Mouse (Mus musculus): ENCODE measurements around the gene Hsd17b11. TPM values are rescaled to one million over a fixed set of nuclear protein-coding genes. Genes with fewer than 3 reads are reported as not detected.
A peak's percentile ranks its signal among the peaks of the same experiment; 100 is the strongest.
"Not testable (repeated sequence)": the region's sequence is repeated elsewhere in the genome, so short reads cannot be mapped to it uniquely, and the experiment has no call there.

Hsd17b11 gene
- polyA plus RNA-seq, 1 experiment from 2014 or later: 8.0 TPM

DNA sequence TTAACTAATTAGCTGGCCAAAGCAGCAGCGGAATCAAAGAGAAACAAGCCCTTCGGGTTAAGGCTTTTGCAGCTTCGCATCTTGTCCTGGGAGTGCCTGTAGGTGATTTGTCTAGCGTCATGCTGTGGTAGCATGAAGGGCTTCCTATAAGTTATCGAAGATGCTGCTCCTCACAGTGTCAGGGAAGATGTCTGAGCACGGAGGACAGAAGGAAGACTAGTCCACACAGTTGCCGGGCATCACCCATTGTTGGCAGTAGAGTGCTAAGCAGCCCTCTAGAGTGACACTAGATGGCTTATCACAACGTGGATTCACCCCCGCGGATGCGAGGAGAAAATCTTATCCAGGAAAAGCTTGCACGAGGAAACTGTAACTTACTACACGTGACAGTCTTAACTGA lies 48.9 kb downstream of the Hsd17b11 start:
- H3K4me1 ChIP-seq: 0 out of 2 replicates have a peak, but pooled peaks cover 5% of the 10 kb centered on the region
- no peak overlapping the region for H3K9ac ChIP-seq
- 0 out of 2 replicates have a peak overlapping the region, but pooled peaks have one; percentile 10 for H3K4me3 ChIP-seq (replicated peaks)
- peak overlapping the region; percentile 43 for H3K4me2 ChIP-seq
- no peaks in the 10 kb centered on the region for H3K9me3 ChIP-seq (replicated peaks)
- no peak overlapping the region for H3K27ac ChIP-seq
- H3K27me3 ChIP-seq: no peaks in the 10 kb centered on the region
- no peak for ATAC-seq (replicated peaks; ENCODE audit: low FRiP score)
- WGBS: 62% methylated on average over 13 of the region's 13 CpGs
- H3K36me3 ChIP-seq: no peaks in the 10 kb centered on the region

DNA sequence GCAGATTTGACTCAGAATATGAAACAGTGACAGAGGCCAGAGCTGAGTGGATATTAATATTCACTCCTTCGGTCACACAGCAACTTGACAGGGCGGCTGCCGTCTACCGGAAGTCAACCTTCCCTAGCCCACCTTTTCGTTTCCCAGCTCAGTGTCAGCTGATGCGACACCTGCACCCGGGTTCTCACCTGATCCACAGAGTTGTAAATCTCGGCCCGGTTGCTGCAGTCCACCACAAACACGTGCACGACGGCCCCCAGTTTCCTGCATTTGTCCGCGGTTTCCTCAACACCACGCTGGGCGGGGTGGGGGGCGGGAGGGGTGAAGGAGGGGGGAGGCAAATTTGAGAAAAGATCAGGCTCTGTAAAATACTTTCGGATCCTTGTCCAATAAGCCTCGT lies 49.3 kb downstream of the Hsd17b11 start:
- 0 out of 2 replicates have a peak overlapping the region, but pooled peaks have one; percentile 10 for H3K4me3 ChIP-seq (replicated peaks)
- peak overlapping the region; percentile 43 for H3K4me2 ChIP-seq
- 0 out of 2 replicates have a peak, but pooled peaks cover 5% of the 10 kb centered on the region for H3K4me1 ChIP-seq
- 52% methylated on average over 19 of the region's 19 CpGs for WGBS
- ATAC-seq (replicated peaks; ENCODE audit: low FRiP score): no peak
- H3K27ac ChIP-seq: no peak overlapping the region
- no peaks in the 10 kb centered on the region for H3K9me3 ChIP-seq (replicated peaks)
- no peak overlapping the region for H3K9ac ChIP-seq
- no peaks in the 10 kb centered on the region for H3K36me3 ChIP-seq
- H3K27me3 ChIP-seq: no peaks in the 10 kb centered on the region

DNA sequence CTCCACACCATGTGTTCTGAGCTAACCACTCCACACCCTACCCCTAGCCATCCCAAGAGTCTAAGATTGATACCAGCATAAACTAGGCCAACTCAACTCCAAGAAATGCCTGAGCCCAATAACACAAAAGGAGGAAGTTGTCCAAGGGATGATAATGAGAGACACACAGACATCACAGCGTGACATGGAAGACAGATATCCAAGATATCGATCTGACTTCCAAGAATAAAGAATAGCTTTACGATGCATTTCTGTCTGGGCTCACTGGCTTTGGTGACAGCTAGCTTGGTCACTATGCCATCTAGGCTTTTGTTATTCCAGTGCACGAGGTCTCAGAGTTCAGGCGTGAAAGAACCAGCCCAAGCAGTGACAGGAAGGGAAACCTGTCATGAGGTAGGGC lies 50.7 kb downstream of the Hsd17b11 start:
- Histone ChIP-seq H3K27me3 (no peaks in the 10 kb centered on the region), H3K4me2 (no peak overlapping the region), H3K4me3 (replicated peaks) (no peak overlapping the region), H3K4me1 (0 out of 2 replicates have a peak, but pooled peaks cover 5% of the 10 kb centered on the region), H3K36me3 (no peaks in the 10 kb centered on the region), H3K27ac (no peak overlapping the region), H3K9me3 (replicated peaks) (no peaks in the 10 kb centered on the region), H3K9ac (no peak overlapping the region)
- no peak for ATAC-seq (replicated peaks; ENCODE audit: low FRiP score)
- 57% methylated on average over 5 of the region's 5 CpGs for WGBS

DNA sequence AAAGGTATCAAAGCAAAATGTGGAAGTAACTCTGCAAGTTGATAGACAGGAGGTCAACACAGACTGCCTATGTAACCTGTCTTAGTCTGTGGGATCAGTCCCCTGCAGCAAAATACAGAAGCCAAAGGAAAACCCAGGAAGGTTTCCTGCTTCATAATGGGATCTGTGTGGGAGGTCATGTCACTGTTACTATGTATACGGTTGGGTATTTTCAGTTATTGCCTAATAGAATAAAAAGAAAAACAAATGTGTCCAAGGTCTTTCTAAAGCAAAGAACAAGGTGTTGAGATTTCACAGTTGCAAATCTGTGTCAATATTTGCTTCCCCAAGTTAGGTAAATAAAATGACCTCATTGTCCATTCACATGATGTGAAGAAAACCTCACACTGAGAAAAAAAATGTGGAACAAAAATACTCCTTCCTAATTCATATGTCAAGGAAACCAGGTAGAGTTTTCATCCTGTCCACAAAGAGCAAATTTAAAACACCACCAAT lies 58.7 kb downstream of the Hsd17b11 start:
- no peak for ATAC-seq (replicated peaks; ENCODE audit: low FRiP score)
- H3K4me2 ChIP-seq: no peak overlapping the region
- no peak overlapping the region for H3K27ac ChIP-seq
- no peaks in the 10 kb centered on the region for H3K4me1 ChIP-seq
- no peaks in the 10 kb centered on the region for H3K27me3 ChIP-seq
- no peaks in the 10 kb centered on the region for H3K9me3 ChIP-seq (replicated peaks)
- H3K4me3 ChIP-seq (replicated peaks): no peak overlapping the region
- no peaks in the 10 kb centered on the region for H3K36me3 ChIP-seq
- WGBS: 47% methylated on average over 1 of the region's 1 CpGs
- no peak overlapping the region for H3K9ac ChIP-seq

DNA sequence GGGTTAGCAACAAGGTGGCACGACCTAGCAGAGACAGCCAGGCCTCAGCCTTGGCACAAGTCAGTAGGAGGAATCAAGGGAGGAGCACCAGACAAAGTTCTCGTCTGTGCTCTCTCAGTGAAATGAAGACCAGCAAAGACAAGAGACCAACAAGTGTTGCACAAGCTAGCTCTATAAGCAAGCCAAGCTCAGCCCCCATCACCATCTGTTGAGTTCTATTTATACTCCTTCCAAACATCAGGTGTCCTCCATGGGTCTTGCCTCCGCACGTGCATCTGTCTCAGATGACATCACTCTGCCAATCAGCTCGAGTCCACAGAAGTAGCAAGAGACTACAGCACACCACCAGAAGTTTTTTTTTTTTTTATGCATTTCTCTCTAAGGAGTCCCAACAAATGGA lies 67.1 kb downstream of the Hsd17b11 start:
- H3K9ac ChIP-seq: no peak overlapping the region
- H3K4me1 ChIP-seq: no peaks in the 10 kb centered on the region
- H3K4me2 ChIP-seq: no peak overlapping the region
- no peaks in the 10 kb centered on the region for H3K9me3 ChIP-seq (replicated peaks)
- WGBS: 75% methylated on average over 5 of the region's 5 CpGs
- no peaks in the 10 kb centered on the region for H3K27me3 ChIP-seq
- H3K4me3 ChIP-seq (replicated peaks): no peak overlapping the region
- ATAC-seq (replicated peaks; ENCODE audit: low FRiP score): no peak
- H3K36me3 ChIP-seq: no peaks in the 10 kb centered on the region
- H3K27ac ChIP-seq: no peak overlapping the region

DNA sequence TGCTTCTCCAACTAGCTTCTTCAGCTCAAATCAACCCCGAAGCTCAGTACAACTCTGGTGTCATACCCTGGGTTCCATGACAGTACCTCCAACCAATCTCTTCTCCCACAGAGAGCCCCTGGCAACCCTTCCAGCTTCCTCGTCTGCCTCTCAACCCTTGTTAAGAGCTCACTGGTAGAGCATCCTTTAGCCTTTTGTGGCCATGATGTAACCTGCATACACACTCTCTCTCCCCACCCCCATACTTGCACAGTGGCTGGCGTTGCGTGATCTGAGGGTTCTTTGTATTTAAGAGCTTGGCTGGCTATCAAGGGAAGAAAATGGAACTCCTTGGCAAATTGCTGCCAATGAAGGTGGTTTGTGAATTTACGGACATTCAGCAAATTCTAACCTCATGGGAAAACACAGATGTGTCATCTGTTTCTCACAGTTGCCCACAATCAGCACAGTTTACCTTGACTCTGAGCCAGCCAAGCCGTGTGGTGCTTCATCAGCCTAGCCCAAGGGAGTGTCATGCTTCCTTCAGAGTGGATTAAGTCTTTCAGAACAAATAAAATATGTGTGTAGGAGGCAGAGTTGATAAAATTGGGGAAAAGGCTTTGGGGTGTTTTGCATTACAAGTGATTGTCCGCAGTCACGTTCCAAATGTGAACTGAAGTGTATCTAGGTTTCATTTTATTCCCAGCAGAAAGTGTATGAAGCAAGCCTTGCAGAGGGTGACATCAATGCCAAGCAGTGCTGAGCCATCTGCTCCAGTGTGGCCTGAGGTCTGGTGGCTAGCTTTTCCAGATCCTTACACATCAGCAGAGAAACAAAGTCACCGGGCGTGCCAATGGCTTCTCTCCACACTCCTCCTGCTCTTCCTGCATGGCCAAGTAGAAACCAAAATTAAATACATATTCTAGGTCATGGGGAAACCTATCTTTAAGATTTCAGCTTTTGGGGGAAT lies 68.3 kb downstream of the Hsd17b11 start:
- no peak overlapping the region for H3K9ac ChIP-seq
- no peaks in the 10 kb centered on the region for H3K9me3 ChIP-seq (replicated peaks)
- H3K4me2 ChIP-seq: no peak overlapping the region
- H3K4me3 ChIP-seq (replicated peaks): no peak overlapping the region
- 80% methylated on average over 10 of the region's 10 CpGs for WGBS
- no peak overlapping the region for H3K27ac ChIP-seq
- H3K4me1 ChIP-seq: no peaks in the 10 kb centered on the region
- H3K36me3 ChIP-seq: no peaks in the 10 kb centered on the region
- ATAC-seq (replicated peaks; ENCODE audit: low FRiP score): no peak
- H3K27me3 ChIP-seq: no peaks in the 10 kb centered on the region

DNA sequence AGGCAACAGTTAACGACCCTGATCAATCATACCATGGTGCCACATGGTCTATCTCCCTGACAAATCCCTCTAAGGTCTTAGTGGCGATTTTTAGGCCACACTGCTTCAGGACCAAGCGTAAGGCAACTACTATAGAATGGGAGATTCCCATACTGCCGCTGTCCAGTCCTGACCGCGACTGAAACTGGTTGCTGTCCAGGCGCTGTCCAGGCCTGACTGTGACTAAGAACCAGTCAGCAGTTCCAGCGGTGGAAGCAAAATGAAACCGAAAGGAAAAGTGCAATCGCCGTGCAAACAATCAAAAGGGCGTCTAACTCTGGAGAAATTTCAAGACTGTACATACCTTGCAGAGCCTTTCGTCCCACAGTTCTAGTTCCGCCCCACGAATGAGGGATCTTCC lies 71.6 kb downstream of the Hsd17b11 start:
- not testable (repeated sequence) for H3K4me3 ChIP-seq (replicated peaks); H3K9me3 ChIP-seq (replicated peaks); H3K4me2 ChIP-seq; H3K27me3 ChIP-seq; H3K27ac ChIP-seq; H3K4me1 ChIP-seq; H3K36me3 ChIP-seq; H3K9ac ChIP-seq; ATAC-seq (replicated peaks; ENCODE audit: low FRiP score)
- WGBS: 93% methylated on average over 15 of the region's 15 CpGs

DNA sequence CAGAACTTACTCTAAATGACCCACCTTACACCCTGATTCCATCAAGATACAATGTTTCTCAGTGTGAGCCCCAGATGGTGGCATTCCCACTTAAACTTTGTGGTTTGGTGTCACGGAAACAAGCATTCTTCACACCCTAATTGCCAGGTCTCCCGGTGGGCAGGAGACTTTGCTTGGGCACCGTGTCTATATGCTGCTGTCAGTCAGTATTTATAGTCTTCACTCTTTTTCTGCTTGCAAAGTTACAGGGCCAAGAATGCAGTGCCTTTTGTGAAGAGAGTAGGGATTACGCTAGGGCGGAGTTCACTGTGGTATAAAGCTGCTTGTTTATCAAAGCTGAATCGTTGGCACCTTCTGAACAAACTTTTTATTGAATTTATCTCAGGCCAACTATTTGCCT lies 78.5 kb downstream of the Hsd17b11 start:
- ATAC-seq (replicated peaks; ENCODE audit: low FRiP score): no peak
- Histone ChIP-seq H3K36me3 (no peaks in the 10 kb centered on the region), H3K4me3 (replicated peaks) (no peak overlapping the region), H3K9ac (no peak overlapping the region), H3K27ac (no peak overlapping the region), H3K27me3 (no peaks in the 10 kb centered on the region), H3K9me3 (replicated peaks) (no peaks in the 10 kb centered on the region), H3K4me1 (0 out of 2 replicates have a peak, but pooled peaks cover 17% of the 10 kb centered on the region), H3K4me2 (no peak overlapping the region)
- WGBS: 52% methylated on average over 6 of the region's 6 CpGs

DNA sequence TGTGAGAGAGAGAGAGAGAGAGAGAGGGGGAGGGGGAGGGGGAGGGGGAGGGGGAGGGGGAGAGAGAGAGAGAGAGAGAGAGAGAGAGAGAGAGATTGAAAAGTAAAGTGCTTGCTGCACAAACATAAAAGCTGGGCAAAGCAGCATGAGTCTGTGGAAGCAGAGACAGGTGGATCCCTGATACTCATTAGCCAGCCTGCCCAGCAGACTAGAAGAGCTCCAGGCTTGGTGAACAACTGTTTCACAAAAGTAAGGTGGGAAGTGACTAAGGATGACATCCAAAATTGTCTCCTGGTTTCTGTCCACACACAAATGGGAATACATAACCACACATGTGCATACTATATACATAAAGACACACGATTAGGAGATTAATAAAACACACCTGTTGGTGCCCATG lies 81.9 kb downstream of the Hsd17b11 start:
- ATAC-seq (replicated peaks; ENCODE audit: low FRiP score): no peak
- H3K27me3 ChIP-seq: no peaks in the 10 kb centered on the region
- H3K9me3 ChIP-seq (replicated peaks): no peaks in the 10 kb centered on the region
- 76% methylated on average over 1 of the region's 1 CpGs for WGBS
- no peak overlapping the region for H3K4me3 ChIP-seq (replicated peaks)
- no peak overlapping the region for H3K9ac ChIP-seq
- no peak overlapping the region for H3K4me2 ChIP-seq
- H3K4me1 ChIP-seq: 0 out of 2 replicates have a peak, but pooled peaks cover 20% of the 10 kb centered on the region
- H3K36me3 ChIP-seq: no peaks in the 10 kb centered on the region
- H3K27ac ChIP-seq: no peak overlapping the region

Small RNAs within 50 kb of the gene (microRNA-seq; reads per million reads assigned to microRNA genes)
- 1.9 reads per million, percentile 9 among the genes with 10 or more reads in this experiment for gene Mir5619

Other genes starting within 250 kb of the Hsd17b11 start
- 11.0 and 11.7 TPM in 2 replicates for gene Klhl8, start 110.7 kb downstream of the Hsd17b11 start, polyA plus RNA-seq (2015; fragmentation: Nextera tagmentation; extraction: Ambion mirVana)
- 0.27 and 0.49 TPM in 2 replicates for gene Hsd17b13, start 44.5 kb downstream of the Hsd17b11 start, polyA plus RNA-seq (2015; fragmentation: Nextera tagmentation; extraction: Ambion mirVana)
- gene Nudt9, start 24.4 kb upstream of the Hsd17b11 start, polyA plus RNA-seq (2015; fragmentation: Nextera tagmentation; extraction: Ambion mirVana): 59.9 and 64.1 TPM in 2 replicates
- gene Gm17660, start 55.7 kb upstream of the Hsd17b11 start, polyA plus RNA-seq (2015; fragmentation: Nextera tagmentation; extraction: Ambion mirVana): 0.38 TPM in 1 of 2 replicates, not detected in the other
- gene Sparcl1, start 91.8 kb upstream of the Hsd17b11 start, polyA plus RNA-seq (2015; fragmentation: Nextera tagmentation; extraction: Ambion mirVana): 47.6 and 68.2 TPM in 2 replicates
- gene Dspp, start 148.8 kb upstream of the Hsd17b11 start, polyA plus RNA-seq (2015; fragmentation: Nextera tagmentation; extraction: Ambion mirVana): not detected in 2 replicates
- gene Dmp1, start 180.7 kb upstream of the Hsd17b11 start, polyA plus RNA-seq (2015; fragmentation: Nextera tagmentation; extraction: Ambion mirVana): 0.06 and 15.6 TPM in 2 replicates